Mouse (Mus musculus) kidney, embryonic 16.5 days (tissue): ENCODE measurements at regions not wholly inside any gene's neighbourhood (a gene's known extent, or its start where the extent isn't known, plus 50 kb on each side); places are given as distances from the start of the nearest gene placed in this dataset.

ENCODE experiments used
- ATAC-seq: fragments of 200-750 bp; cut with Nextera tagmentation; 2 replicates; pipeline ENCODE4 v1.8.0; 2017; ENCODE audit warnings: moderate TSS enrichment; ENCODE audit not compliant: low FRiP score, low TSS enrichment
- H3K27ac ChIP-seq: fragments of 300-500 bp; sonication (generic); 2 replicates; pipeline ENCODE4 v1.5.1; 2014; ENCODE audit warnings: low read length
- H3K27me3 ChIP-seq: fragments of 300-500 bp; sonication (generic); 2 replicates; pipeline ENCODE4 v1.6.1; 2014; ENCODE audit warnings: low read length, control low read depth, mixed read lengths; ENCODE audit not compliant: insufficient read depth
- H3K36me3 ChIP-seq: fragments of 300-500 bp; sonication (generic); 2 replicates; pipeline ENCODE4 v1.6.1; 2014; ENCODE audit warnings: low read length, control low read depth, mixed read lengths; ENCODE audit not compliant: insufficient read depth
- H3K4me1 ChIP-seq: fragments of 300-500 bp; sonication (generic); 2 replicates; pipeline ENCODE4 v1.6.1; 2014; ENCODE audit warnings: low read length, control low read depth, mixed read lengths; ENCODE audit not compliant: insufficient read depth
- H3K4me2 ChIP-seq: fragments of 300-500 bp; sonication (generic); replicated peaks from 2 replicates; pipeline ENCODE4 v1.6.1; 2014; ENCODE audit warnings: low read depth, low read length
- H3K4me3 ChIP-seq: fragments of 300-500 bp; sonication (generic); 2 replicates; pipeline ENCODE4 v1.5.1; 2014; ENCODE audit warnings: mild to moderate bottlenecking, low read length
- H3K9ac ChIP-seq: fragments of 300-500 bp; sonication (generic); replicated peaks from 2 replicates; pipeline ENCODE4 v1.6.1; 2014; ENCODE audit warnings: low read length
- H3K9me3 ChIP-seq: fragments of 300-500 bp; sonication (generic); 2 replicates; pipeline ENCODE4 v1.6.1; 2016; ENCODE audit warnings: low read length, control low read depth
- WGBS: fragments of 180-500 bp; shearing (Covaris S2); extraction: QIAGEN DNeasy Blood & Tissue Kit; methylation state at CpG from one replicate; pipeline ENCODE4 v1.1.7; 2014; 5-methylcytosine and 5-hydroxymethylcytosine counted together

DNA sequence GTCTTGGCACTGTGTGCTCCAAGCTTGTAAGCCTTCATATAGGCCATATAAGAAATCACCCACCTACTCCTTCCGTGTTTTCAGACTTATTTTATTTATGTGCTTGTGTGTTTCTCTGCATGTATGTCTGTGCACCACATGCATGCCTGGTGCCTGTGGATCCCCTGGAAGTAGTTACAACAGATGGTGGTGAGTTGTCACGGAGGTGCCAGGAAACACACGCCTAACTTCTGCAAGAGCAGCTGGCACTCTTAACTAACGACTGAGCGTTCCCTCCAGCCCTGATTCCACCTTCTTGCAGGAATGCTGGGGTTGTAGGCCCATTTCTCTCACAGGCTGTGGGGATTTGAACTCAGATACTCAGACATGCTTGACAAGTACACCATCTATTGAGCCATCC, 80.6 kb upstream of the Sulf2 start:
- Histone ChIP-seq H3K36me3 (no peaks in the 10 kb centered on the region), H3K9ac (no peak overlapping the region), H3K27me3 (no peaks in the 10 kb centered on the region), H3K4me2 (no peak overlapping the region), H3K4me3 (no peak overlapping the region), H3K4me1 (peaks cover 23% of the 10 kb centered on the region), H3K9me3 (peaks cover 7% of the 10 kb centered on the region; the same call in 1 of the 2 replicates), H3K27ac (no peak overlapping the region)
- 81% methylated on average over 5 of the region's 5 CpGs for WGBS
- ATAC-seq, result no peak

DNA sequence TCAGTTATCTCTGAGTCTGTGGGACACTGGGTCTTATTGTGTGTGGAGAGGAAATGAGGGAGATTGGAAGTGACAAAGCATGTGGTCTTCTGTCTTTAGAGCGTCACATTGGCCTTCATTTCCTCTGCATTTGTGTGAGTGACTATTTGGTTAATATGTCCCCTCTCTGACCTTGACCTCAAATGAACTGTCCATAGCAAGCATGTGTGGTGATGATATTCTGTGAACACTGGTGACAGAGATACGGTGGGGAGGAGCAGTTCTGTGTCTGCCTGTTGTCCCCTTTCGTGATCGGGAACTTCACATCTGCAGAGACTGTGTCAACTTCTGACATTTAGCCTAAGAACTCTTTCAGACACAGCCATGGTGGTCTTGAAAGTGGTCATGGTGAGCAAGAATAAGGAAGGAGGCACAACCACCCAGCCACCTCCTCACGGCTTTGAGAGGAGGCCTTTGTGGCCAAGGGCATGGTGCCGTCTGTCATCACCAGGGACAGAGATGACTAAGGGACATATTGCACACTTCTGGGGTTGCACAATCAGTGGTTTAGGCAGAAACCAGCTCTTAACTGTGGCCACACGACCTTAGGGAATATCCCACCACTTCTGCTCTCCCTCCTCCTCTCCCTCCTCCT, 79.2 kb upstream of the Sulf2 start:
- H3K36me3 ChIP-seq, result no peaks in the 10 kb centered on the region
- 0 out of 2 replicates have a peak, but pooled peaks cover under 1% of the 10 kb centered on the region for H3K9me3 ChIP-seq
- ATAC-seq, result no peak
- H3K27ac ChIP-seq, result no peak overlapping the region
- no peak overlapping the region for H3K9ac ChIP-seq
- 84% methylated on average over 7 of the region's 7 CpGs for WGBS
- no peaks in the 10 kb centered on the region for H3K27me3 ChIP-seq
- H3K4me1 ChIP-seq, result peaks cover 23% of the 10 kb centered on the region
- no peak overlapping the region for H3K4me2 ChIP-seq
- no peak overlapping the region for H3K4me3 ChIP-seq

DNA sequence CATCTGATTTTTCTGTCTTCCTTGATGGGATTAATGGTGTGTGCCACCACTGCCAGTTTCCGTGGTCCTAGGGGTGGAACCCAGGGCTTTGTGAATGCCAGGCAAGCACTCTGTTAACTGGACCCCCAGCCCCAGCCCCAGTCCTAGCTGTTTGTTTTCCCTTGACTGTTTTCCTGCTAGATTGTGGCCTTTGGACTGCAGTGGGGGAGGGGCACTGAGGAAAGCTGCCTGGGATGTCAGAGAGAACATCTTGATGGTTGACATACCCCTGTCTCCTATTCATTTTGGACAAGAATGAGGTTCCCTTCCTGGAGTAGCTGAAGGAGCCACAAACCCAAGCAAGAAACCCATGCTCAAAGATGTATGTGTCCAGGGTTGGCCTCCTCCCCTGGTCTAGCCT, 77.8 kb upstream of the Sulf2 start:
- Histone ChIP-seq H3K27me3 (no peaks in the 10 kb centered on the region), H3K4me3 (no peak overlapping the region), H3K27ac (no peak overlapping the region), H3K9ac (no peak overlapping the region), H3K4me1 (peaks cover 20% of the 10 kb centered on the region), H3K9me3 (no peaks in the 10 kb centered on the region), H3K4me2 (no peak overlapping the region), H3K36me3 (no peaks in the 10 kb centered on the region)
- ATAC-seq, result no peak
- WGBS, result 57% methylated on average over 1 of the region's 1 CpGs

DNA sequence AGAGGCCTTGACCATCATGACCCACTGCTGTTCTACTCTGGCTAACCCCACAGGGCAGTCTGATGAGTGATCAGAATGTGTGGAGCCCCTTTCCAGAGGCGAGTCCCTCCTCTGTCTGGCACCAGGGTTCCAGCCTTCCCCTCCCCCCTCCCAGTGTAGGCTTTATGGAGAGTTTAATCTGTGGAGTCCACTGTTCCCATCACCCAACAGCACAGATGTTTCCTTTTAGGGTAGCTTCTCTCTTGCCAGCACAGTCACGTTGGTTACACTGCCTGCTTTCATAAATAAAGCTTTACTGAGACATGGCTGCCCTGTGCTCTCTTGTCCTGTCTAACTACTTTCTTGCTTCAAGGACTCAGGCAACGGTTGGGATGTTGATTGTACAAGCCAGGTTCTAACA, 76.9 kb upstream of the Sulf2 start:
- no peak overlapping the region for H3K9ac ChIP-seq
- peaks cover 12% of the 10 kb centered on the region for H3K4me1 ChIP-seq
- no peak overlapping the region for H3K4me2 ChIP-seq
- 37% methylated on average over 3 of the region's 3 CpGs for WGBS
- H3K9me3 ChIP-seq, result no peaks in the 10 kb centered on the region
- no peak overlapping the region for H3K27ac ChIP-seq
- ATAC-seq, result no peak
- H3K36me3 ChIP-seq, result no peaks in the 10 kb centered on the region
- H3K4me3 ChIP-seq, result no peak overlapping the region
- H3K27me3 ChIP-seq, result no peaks in the 10 kb centered on the region

DNA sequence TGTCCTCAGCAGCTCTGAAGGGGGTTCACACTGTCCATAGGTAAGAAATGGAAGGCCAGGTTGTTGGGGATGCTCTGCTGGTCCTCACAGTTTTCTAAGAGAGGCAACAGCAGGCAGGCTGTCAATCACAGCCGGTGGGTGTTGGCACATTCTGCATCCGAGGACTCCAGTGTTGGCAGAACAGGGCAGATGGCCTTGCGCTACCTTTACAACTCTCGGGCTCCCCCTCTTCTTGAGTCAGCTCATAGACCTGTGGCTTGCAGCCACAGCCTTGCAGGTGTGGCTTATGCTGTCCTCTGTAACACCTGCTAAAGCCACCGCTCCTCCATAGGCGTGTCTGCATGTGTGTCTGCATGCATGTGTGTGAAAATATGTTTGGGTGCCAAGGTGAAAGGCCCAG, 75.2 kb upstream of the Sulf2 start:
- 85% methylated on average over 6 of the region's 6 CpGs for WGBS

DNA sequence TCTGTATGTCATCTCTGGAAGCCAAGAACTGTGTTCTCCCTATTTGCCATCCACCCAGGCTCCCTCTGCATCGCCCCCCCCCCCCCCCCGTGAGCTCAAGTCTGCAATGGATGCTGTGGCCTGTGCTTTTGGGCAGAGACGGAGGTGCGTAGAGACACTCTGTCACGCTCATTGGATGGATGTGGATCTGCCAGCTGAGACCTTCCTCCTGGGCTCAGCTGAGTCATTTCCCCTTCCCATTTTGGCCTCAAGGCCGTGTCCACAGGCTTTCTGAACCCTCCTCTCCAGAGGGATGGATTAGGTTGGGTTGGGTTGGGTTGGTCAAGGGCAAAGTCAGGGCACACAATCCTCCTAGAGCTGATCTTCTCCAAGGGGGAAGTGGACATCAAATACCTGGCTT, 72.9 kb upstream of the Sulf2 start:
- Histone ChIP-seq H3K36me3 (no peaks in the 10 kb centered on the region), H3K27me3 (no peaks in the 10 kb centered on the region), H3K4me3 (no peak overlapping the region), H3K9ac (no peak overlapping the region), H3K4me1 (peaks cover 11% of the 10 kb centered on the region; the same call in 1 of the 2 replicates), H3K27ac (no peak overlapping the region), H3K9me3 (0 out of 2 replicates have a peak, but pooled peaks cover 9% of the 10 kb centered on the region), H3K4me2 (no peak overlapping the region)
- no peak for ATAC-seq
- WGBS, result 76% methylated on average over 6 of the region's 6 CpGs

More for the DNA sequence above, 75.2 kb upstream of the Sulf2 start:
- Histone ChIP-seq H3K27me3 (no peaks in the 10 kb centered on the region), H3K4me1 (peaks cover 11% of the 10 kb centered on the region; the same call in 1 of the 2 replicates), H3K36me3 (no peaks in the 10 kb centered on the region), H3K4me2 (no peak overlapping the region), H3K9me3 (0 out of 2 replicates have a peak, but pooled peaks cover 4% of the 10 kb centered on the region), H3K9ac (no peak overlapping the region), H3K4me3 (no peak overlapping the region), H3K27ac (no peak overlapping the region)
- no peak for ATAC-seq

DNA sequence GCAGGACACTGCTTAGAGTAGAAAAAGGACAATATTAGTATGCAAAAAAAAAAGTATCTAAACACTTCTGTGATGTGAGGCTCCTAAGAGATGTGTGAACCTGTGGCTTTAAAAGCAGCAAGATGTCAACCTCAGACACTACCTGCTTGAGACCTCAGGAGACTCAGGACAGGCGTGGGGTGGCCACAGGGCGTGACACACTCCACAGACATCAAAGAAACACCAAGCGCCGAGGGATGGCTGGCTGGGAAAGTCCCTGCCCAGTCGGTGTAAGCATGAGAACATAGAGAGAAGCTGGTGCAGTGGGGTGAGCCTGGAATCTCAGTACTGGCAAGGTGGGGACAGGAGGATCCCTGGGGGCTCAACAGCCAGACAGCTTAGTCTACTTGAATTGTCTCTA, 72.0 kb upstream of the Sulf2 start:
- ATAC-seq, result no peak
- peaks cover 6% of the 10 kb centered on the region; the same call in 1 of the 2 replicates for H3K4me1 ChIP-seq
- no peak overlapping the region for H3K4me2 ChIP-seq
- no peak overlapping the region for H3K27ac ChIP-seq
- no peak overlapping the region for H3K4me3 ChIP-seq
- no peaks in the 10 kb centered on the region for H3K36me3 ChIP-seq
- WGBS, result 34% methylated on average over 5 of the region's 5 CpGs
- H3K27me3 ChIP-seq, result no peaks in the 10 kb centered on the region
- no peak overlapping the region for H3K9ac ChIP-seq
- 0 out of 2 replicates have a peak, but pooled peaks cover 9% of the 10 kb centered on the region for H3K9me3 ChIP-seq

DNA sequence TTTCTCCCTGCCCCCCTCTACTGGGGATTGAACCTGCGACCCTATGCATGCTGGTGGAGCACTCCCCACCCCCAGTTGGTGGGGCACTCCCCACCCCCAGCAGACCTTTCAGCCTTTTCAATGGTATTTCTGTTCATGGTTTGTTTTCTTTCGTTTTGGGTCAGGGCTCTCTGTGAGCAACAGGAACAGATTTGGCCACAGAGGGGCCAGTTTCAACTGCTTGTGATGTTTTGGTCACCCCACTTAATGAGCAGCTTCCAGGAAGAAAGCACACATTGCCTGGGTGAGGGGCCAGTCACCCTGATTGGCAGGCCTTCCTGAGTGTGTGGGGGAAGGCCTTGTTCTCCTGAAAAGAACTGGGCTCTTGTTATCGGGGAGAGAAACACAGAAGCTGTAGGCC, 71.5 kb upstream of the Sulf2 start:
- 18% methylated on average over 3 of the region's 3 CpGs for WGBS

DNA sequence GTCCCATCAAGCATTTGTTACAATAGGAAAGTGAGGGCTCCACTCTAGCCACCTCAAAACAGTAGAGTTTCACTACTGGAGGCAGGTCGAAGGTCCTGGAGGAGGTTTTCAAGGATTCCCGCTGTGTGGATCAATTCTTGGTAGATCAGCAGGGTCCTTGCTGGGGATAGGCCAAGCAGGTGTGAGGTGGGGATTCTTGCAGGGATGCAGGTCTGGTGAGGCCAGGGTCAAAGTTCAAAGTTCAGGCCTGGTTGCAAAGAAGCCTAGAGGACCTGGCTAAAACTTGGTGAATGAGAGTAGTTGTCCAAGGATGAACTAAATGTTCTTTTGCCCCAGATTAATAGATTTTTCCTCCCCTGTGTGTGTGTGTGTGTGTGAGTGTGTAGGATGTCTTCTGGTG, 70.9 kb upstream of the Sulf2 start:
- H3K9me3 ChIP-seq, result 0 out of 2 replicates have a peak, but pooled peaks cover 9% of the 10 kb centered on the region
- no peaks in the 10 kb centered on the region for H3K27me3 ChIP-seq
- H3K4me2 ChIP-seq, result no peak overlapping the region
- H3K27ac ChIP-seq, result no peak overlapping the region
- H3K9ac ChIP-seq, result no peak overlapping the region
- WGBS, result 89% methylated on average over 2 of the region's 2 CpGs
- no peak overlapping the region for H3K4me3 ChIP-seq
- no peaks in the 10 kb centered on the region for H3K36me3 ChIP-seq
- ATAC-seq, result no peak
- 0 out of 2 replicates have a peak, but pooled peaks cover 3% of the 10 kb centered on the region for H3K4me1 ChIP-seq

More for the DNA sequence above, 71.5 kb upstream of the Sulf2 start:
- Histone ChIP-seq H3K4me1 (0 out of 2 replicates have a peak, but pooled peaks cover 3% of the 10 kb centered on the region), H3K9me3 (0 out of 2 replicates have a peak, but pooled peaks cover 9% of the 10 kb centered on the region), H3K4me3 (no peak overlapping the region), H3K36me3 (no peaks in the 10 kb centered on the region), H3K4me2 (no peak overlapping the region), H3K9ac (no peak overlapping the region), H3K27me3 (no peaks in the 10 kb centered on the region), H3K27ac (no peak overlapping the region)
- peak; percentile 30; the same call in 1 of the 2 replicates for ATAC-seq

DNA sequence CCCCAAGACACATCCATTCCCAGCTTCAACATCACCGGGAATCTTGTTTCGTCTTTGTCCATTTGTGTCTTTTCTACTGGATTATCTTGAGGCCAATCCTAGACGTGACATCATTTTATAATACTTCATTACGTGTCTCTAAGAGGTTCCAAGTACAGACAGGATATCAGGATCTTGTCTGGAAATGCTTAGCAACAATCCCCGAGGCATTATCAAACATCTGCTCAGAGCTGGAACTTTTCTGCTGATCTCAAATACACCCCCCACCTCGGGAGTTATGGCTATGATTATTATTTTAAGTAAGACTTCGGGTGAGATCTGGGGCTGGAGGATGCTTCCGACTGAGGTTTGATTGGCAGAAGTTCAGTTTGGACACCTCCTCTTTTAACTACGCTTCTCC, 69.9 kb upstream of the Sulf2 start:
- no peak for ATAC-seq
- no peak overlapping the region for H3K9ac ChIP-seq
- 0 out of 2 replicates have a peak, but pooled peaks cover 3% of the 10 kb centered on the region for H3K4me1 ChIP-seq
- 92% methylated on average over 9 of the region's 9 CpGs for WGBS
- no peak overlapping the region for H3K4me2 ChIP-seq
- H3K9me3 ChIP-seq, result 0 out of 2 replicates have a peak, but pooled peaks cover 9% of the 10 kb centered on the region
- H3K4me3 ChIP-seq, result no peak overlapping the region
- H3K27me3 ChIP-seq, result no peaks in the 10 kb centered on the region
- no peaks in the 10 kb centered on the region for H3K36me3 ChIP-seq
- no peak overlapping the region for H3K27ac ChIP-seq
